Mouse (Mus musculus) macrophage (primary cell): ENCODE data around the gene Sox11. TPM values are rescaled to one million over a fixed set of nuclear protein-coding genes. Genes with fewer than 3 reads are reported as not detected.

Experiments used
- H3K27ac ChIP-seq: fragments of 350-480 bp; formaldehyde crosslinking; 2 replicates; pipeline ENCODE4 v1.9.0; 2021
- H3K36me3 ChIP-seq: fragments of 350-480 bp; formaldehyde crosslinking; 2 replicates; pipeline ENCODE4 v1.9.0; 2021; ENCODE audit errors: inconsistent target
- H3K4me3 ChIP-seq: fragments of 350-480 bp; formaldehyde crosslinking; 2 replicates; pipeline ENCODE4 v1.9.0; 2021; ENCODE audit errors: inconsistent target
- H3K79me2 ChIP-seq: fragments of 350-480 bp; formaldehyde crosslinking; 2 replicates; pipeline ENCODE4 v1.9.0; 2021; ENCODE audit errors: inconsistent target
- WGBS: methylation state at CpG from one replicate; pipeline ENCODE4 v1.1.7; 2026; ENCODE audit warnings: inconsistent platforms; ENCODE audit not compliant: missing documents; 5-methylcytosine and 5-hydroxymethylcytosine counted together
- polyA plus RNA-seq: library from polyadenylated mRNA; stranded (reverse); fragments of 250-400 nt; gene quantifications from 3 replicates; pipeline ENCODE4 v1.2.4, GENCODE M21; 2018; ENCODE audit warnings: inconsistent platforms
- total RNA-seq, 78 experiments: library from RNA; depleted of rRNA; stranded (reverse); fragments of 250-400 nt; gene quantifications; 1 replicate in 9 of 78; 2 replicates in 24 of 78; 3 replicates in 43 of 78; 4 replicates in 2 of 78; pipeline ENCODE4 v1.2.4; 2018; ENCODE audit warnings: inconsistent platforms in 56 of 78

Sox11 gene
- total RNA-seq (2018; cell fraction: chromatin; rRNA removed), result under 1 TPM in 1 of 26 experiments, not detected in 25; 0.60 TPM
- total RNA-seq (2018; cell fraction: cytosol; rRNA removed), result not detected
- total RNA-seq (2018; cell fraction: nucleus; rRNA removed), result under 1 TPM in 1 of 26 experiments, not detected in 25; 0.14 TPM
- not detected in 3 replicates for polyA plus RNA-seq

GRCm38 (mm10) chr12:27341871-27342690 is at the start of gene Sox11:
Gene Sox11 (minus strand): TSS chr12:27342574.
- H3K36me3 ChIP-seq, result no peaks in the 10 kb centered on the region
- no peak within 1 kb of the TSS for H3K4me3 ChIP-seq
- WGBS, result 3% methylated on average over 90 of the region's 95 CpGs

DNA sequence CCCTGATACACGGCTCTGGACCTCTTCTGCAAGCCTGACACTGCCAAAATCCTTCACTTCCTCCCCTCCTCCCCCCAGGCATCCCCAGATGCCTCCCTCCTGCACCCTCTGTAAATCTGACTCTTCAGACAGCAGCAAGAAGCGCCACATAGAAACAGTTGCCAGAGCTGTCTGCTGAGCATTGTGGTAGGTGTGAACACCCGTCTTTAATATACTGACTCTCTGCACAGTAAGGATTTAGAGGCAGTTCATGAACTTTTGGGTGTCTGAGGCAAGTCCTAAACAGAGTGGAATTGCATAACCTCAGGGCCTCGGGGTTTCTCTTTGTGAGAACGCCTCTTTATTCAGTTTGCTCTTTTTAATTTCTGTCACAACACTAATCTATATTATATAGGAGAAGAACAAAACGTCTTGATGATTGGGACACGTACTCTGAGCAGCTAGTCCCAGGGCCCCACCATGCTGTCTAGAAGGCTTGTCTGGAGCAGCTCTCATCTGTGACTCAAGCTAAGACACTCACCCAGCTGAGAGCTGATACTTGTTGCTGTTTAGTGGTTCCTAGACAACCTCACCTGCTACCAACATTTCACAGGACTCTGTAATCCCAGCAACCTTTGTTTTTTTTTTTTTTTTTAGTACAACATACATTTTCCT is 49.4 kb upstream of the Sox11 start:
- H3K4me3 ChIP-seq, result no peak overlapping the region
- no peak overlapping the region for H3K27ac ChIP-seq
- 61% methylated on average over 6 of the region's 7 CpGs for WGBS
- no peaks in the 10 kb centered on the region for H3K36me3 ChIP-seq
- H3K79me2 ChIP-seq, result no peaks in the 10 kb centered on the region

More at GRCm38 (mm10) chr12:27341871-27342690, at the start of gene Sox11:
- Histone ChIP-seq H3K27ac (no peak within 1 kb of the TSS), H3K79me2 (no peaks in the 10 kb centered on the region)

DNA sequence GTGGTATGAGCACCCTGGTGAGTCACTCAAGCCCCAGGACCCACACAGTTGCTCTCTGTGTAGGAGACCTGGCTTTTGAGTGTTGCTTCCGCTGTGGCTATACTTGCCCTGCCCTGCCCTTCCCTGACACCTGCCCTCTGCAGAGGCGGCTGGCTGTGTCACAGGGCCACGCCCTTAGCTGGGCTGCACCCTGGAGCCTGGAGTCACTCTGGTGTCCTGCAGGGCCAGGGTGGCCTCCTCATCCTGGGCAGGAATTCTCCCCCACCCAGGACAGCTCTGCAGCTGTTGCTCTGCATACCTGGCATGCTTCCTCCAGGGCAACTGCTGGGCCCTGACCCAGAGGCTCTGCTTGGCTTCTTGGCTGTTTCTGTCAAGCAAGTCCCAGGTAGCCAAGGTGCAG is 48.1 kb upstream of the Sox11 start:
- no peak overlapping the region for H3K4me3 ChIP-seq
- H3K79me2 ChIP-seq, result no peaks in the 10 kb centered on the region
- no peak overlapping the region for H3K27ac ChIP-seq
- WGBS, result 39% methylated on average over 3 of the region's 3 CpGs
- H3K36me3 ChIP-seq, result no peaks in the 10 kb centered on the region

- H3K79me2 ChIP-seq, result no peaks in the 10 kb centered on the region
- no peak overlapping the region for H3K27ac ChIP-seq
- H3K4me3 ChIP-seq, result no peak overlapping the region
- no peaks in the 10 kb centered on the region for H3K36me3 ChIP-seq
Measured at GRCm38 (mm10) chr12:27389429-27389828, 47.1 kb upstream of the Sox11 start.

DNA sequence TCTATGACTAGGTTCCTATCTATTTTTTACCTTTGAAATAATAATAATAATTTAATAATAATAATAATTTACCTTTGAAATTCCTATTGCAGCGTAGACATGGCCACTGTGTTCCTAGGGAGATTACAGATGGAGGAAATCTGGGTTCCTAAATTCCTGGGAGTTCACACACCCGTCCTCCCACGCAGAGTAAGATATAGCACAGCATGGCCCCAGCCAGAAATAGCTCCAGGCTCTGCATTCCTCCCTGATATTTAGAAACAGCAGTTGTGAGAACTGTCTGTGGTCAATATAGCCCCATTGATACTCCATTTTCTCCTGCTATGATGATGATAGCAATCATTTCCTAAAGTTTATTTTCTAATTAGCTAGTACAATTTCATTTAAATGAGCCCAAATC is 30.1 kb upstream of the Sox11 start:
- WGBS, result 76% methylated on average over 3 of the region's 3 CpGs
- no peaks in the 10 kb centered on the region for H3K36me3 ChIP-seq
- no peak overlapping the region for H3K4me3 ChIP-seq
- no peaks in the 10 kb centered on the region for H3K79me2 ChIP-seq
- no peak overlapping the region for H3K27ac ChIP-seq

DNA sequence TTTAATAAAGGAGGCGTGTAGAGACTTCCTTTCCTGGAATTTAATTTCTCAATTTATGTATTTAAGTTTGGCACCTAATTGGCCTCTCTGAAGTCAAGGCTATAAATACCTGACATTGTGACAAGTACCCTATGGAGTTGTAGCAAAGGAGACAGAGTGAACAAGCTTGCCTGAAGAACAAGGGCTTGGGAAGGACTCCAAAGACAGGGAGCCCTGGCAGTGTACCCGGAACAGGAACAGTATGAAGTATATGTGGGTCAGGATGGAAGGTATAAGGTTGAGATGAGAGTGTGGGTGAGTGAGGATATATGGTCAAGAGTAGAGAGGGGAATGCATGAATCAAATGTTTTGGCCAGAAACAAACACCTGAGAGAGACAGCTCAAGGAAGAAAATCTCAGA is 28.4 kb upstream of the Sox11 start:
- no peak overlapping the region for H3K4me3 ChIP-seq
- 77% methylated on average over 2 of the region's 2 CpGs for WGBS
- H3K36me3 ChIP-seq, result no peaks in the 10 kb centered on the region
- H3K79me2 ChIP-seq, result no peaks in the 10 kb centered on the region
- H3K27ac ChIP-seq, result no peak overlapping the region

DNA sequence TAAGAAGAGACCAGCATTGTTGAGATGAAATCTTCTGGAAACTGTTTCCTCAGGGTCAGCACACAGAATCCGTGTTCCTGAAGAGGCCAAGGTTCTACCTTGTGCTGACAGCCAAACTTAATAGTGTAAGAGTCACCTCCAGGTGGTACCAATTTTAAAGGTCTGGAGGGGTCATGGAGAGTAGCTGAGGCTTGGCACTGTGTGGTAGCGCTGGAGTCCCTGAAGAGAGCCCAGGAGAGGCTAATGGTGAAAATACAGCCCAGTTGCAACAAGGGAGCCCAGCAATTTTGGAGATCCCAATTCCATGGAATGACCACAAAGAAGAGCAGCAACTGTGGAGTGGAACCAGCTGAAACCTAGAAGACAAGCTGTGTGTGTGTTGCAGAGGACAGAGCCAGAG is 25.1 kb upstream of the Sox11 start:
- H3K79me2 ChIP-seq, result no peaks in the 10 kb centered on the region
- H3K36me3 ChIP-seq, result no peaks in the 10 kb centered on the region
- 75% methylated on average over 2 of the region's 2 CpGs for WGBS
- no peak overlapping the region for H3K4me3 ChIP-seq
- H3K27ac ChIP-seq, result no peak overlapping the region

DNA sequence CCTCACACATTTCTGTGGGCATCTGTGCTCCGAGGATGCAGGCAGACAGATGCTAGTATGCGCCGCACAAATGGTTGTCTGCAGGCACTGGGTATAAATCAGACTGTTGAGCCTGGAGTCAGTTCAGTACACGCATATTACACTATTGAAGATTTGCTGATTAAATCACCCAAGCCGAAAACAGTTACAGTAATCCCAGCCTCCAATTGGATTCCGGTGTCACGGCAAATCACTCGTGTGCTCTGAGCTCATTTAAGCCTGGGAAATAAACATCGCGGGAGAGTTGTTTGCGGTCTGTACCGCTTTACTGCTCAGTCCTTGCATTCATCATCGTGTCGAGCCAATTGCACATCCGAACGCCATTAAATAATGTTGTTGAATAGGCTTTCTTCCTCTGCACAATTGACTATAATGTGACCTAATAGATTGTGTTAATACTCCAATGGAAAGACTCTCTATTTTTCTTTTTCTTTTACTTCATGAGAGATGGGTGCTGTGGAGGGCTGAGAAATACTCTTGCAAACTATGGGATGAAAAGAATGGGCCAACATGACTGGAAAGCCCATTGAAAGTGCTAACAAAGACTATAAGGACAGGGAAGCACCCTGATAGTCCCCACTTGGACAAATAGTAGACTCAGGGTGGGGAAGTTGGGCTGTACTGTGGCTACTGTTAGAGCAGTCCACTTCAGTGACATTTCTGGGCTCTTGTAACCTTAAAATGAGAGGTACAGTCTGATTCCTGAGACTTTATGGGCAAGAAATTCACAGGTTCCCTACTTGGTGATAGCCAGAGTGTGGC is 21.7 kb upstream of the Sox11 start:
- Histone ChIP-seq H3K4me3 (no peak overlapping the region), H3K36me3 (no peaks in the 10 kb centered on the region), H3K79me2 (no peaks in the 10 kb centered on the region), H3K27ac (no peak overlapping the region)
- 93% methylated on average over 16 of the region's 16 CpGs for WGBS

DNA sequence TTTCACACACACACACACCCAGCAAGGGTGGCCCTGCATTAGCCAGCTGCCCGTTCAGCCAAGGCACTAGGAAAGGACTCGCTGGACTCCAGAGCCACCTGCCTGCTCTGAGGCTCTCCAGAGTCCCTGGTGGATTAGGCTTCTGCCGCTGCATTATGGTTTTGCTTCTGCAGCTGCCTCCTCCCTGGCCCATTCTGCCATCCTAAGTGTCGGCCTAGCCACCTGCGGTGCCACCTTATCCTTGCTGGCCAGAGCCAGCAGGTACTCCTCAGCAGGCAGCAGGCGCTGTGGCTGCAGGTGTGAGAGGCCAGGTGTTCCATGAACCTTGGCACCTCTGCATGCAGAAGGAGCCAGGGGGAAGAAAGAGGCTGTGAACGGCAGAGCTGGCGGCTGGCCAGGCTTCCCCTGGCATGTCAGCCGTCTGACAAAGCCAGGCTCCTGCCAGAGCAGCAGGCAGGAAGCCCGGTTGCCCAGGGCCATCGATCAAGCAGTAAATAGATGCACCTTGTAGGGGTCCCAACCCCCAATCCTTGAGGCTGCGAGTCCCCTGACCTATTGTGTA is 14.8 kb upstream of the Sox11 start:
- no peak overlapping the region for H3K4me3 ChIP-seq
- no peaks in the 10 kb centered on the region for H3K36me3 ChIP-seq

DNA sequence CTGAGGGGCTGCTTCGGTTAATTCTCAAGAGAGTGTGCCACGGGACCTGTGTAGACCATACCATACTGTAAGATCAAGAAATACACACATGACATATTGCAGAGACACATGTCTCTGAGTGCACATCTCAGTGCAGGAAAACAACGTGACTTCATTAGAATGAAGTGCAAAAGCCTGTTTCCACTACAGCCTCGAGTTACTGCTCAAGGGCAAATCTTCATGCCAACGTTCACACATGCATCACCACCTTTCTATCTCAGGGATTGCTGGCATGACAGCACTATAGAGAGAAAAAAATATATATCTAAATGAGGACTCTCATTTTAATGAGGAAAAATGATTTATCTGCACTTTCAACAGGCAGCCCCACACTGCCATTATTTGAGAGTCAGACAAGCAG is 14.2 kb upstream of the Sox11 start:
- Histone ChIP-seq H3K36me3 (no peaks in the 10 kb centered on the region), H3K4me3 (no peak overlapping the region), H3K79me2 (no peaks in the 10 kb centered on the region), H3K27ac (no peak overlapping the region)
- 82% methylated on average over 4 of the region's 5 CpGs for WGBS

More for the DNA sequence above, 14.8 kb upstream of the Sox11 start:
- 31% methylated on average over 12 of the region's 12 CpGs for WGBS
- Histone ChIP-seq H3K27ac (no peak overlapping the region), H3K79me2 (no peaks in the 10 kb centered on the region)

GRCm38 (mm10) chr12:27343606-27344410 is 1.4 kb upstream of the Sox11 start:
- Histone ChIP-seq H3K27ac (no peak overlapping the region), H3K4me3 (no peak overlapping the region)
- 27% methylated on average over 17 of the region's 17 CpGs for WGBS

DNA sequence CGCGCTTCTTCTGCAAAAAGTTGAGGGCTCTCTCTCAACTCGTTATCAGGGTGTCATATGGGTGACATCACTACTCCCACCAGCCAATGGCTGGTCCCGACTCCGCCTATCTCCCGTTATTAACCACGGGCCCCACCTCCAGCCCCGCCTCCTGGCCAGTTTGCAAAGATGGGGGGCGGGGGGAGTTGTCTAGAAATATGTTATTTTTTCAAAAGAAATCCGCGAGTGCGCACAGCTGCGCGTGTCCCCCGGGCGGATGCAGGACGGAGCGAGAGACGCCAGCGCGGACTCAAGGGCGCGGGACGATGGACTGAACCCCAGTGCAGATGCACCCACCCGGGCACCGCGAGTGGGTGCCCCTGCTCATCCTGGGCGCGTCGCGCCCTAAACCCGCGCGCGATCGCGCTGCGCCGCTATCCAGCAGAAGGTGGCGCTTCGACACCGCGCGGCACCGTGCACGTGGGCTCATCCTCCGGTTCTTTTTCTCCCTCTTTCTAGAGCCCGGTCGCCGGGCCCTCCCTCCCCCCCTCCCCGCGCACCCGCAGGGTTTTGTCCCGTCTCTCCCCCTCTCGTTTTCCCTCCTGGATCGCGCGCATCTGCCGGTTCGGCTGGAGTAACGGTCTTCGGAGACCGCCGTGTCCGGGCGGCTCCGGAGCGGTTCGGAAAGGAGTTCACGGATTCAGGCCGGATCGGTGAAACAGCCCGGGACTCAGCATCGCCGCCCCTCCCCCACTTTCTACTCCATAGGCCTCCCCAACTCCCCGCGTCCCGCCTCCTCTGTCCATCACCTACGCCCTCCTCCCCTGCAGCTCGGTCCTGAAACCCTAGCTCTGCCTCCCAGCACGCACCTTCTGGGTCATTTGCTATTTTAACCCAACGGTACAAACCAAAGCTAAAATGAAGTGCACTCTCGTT is 574 bp upstream of the Sox11 start:
- no peak overlapping the region for H3K27ac ChIP-seq
- H3K79me2 ChIP-seq, result no peaks in the 10 kb centered on the region
- H3K36me3 ChIP-seq, result no peaks in the 10 kb centered on the region
- WGBS, result 3% methylated on average over 76 of the region's 83 CpGs
- H3K4me3 ChIP-seq, result no peak overlapping the region

More at GRCm38 (mm10) chr12:27343606-27344410, 1.4 kb upstream of the Sox11 start:
- H3K79me2 ChIP-seq, result no peaks in the 10 kb centered on the region
- no peaks in the 10 kb centered on the region for H3K36me3 ChIP-seq
